Mouse (Mus musculus) intestine, postnatal 0 days (tissue): Measurements from ENCODE around the gene Nubpl. TPM values are rescaled to one million over a fixed set of nuclear protein-coding genes. Genes with fewer than 3 reads are reported as not detected.

ENCODE experiments used
- ATAC-seq: fragments of 200-750 bp; cut with Nextera tagmentation; 2 replicates; pipeline ENCODE4 v1.8.0; 2017; ENCODE audit warnings: mild to moderate bottlenecking, moderate TSS enrichment, moderate library complexity
- H3K27ac ChIP-seq: fragments of 300-500 bp; sonication (generic); 2 replicates; pipeline ENCODE4 v1.5.1; 2014; ENCODE audit warnings: mild to moderate bottlenecking, low read depth, low read length, moderate library complexity
- H3K27me3 ChIP-seq: fragments of 300-500 bp; sonication (generic); replicated peaks from 2 replicates; pipeline ENCODE4 v1.6.1; 2014; ENCODE audit warnings: low read length, mixed read lengths; ENCODE audit not compliant: control insufficient read depth, insufficient read depth
- H3K36me3 ChIP-seq: fragments of 300-500 bp; sonication (generic); 2 replicates; pipeline ENCODE4 v1.6.1; 2014; ENCODE audit warnings: mild to moderate bottlenecking, moderate library complexity; ENCODE audit not compliant: control insufficient read depth, insufficient read depth
- H3K4me1 ChIP-seq: fragments of 300-500 bp; sonication (generic); replicated peaks from 2 replicates; pipeline ENCODE4 v1.6.1; 2014; ENCODE audit warnings: antibody characterized with exemption, low read length, mixed read lengths; ENCODE audit not compliant: control insufficient read depth, insufficient read depth
- H3K4me2 ChIP-seq: fragments of 300-500 bp; sonication (generic); replicated peaks from 2 replicates; pipeline ENCODE4 v1.6.1; 2014; ENCODE audit warnings: low read depth, mild to moderate bottlenecking, moderate library complexity
- H3K4me3 ChIP-seq: fragments of 300-500 bp; sonication (generic); 2 replicates; pipeline ENCODE4 v1.5.1; 2014; ENCODE audit warnings: low read depth, low read length
- H3K9ac ChIP-seq: fragments of 300-500 bp; sonication (generic); 2 replicates; pipeline ENCODE4 v1.6.1; 2014; ENCODE audit warnings: mild to moderate bottlenecking, low read depth, low read length
- H3K9me3 ChIP-seq: fragments of 300-500 bp; sonication (generic); 2 replicates; pipeline ENCODE4 v1.6.1; 2016; ENCODE audit warnings: mixed run types; ENCODE audit not compliant: control insufficient read depth
- CTCF ChIP-seq: sonication (generic); IDR thresholded peaks from 2 replicates; pipeline ENCODE4 v1.5.1; 2016; ENCODE audit warnings: low read depth, mild to moderate bottlenecking, control low read depth, antibody characterized with exemption, moderate library complexity
- WGBS: fragments of 180-500 bp; shearing (Covaris S2); extraction: QIAGEN DNeasy Blood & Tissue Kit; methylation state at CpG from one replicate; pipeline ENCODE4 v1.1.7; 2014; 5-methylcytosine and 5-hydroxymethylcytosine counted together
- polyA plus RNA-seq: library from polyadenylated mRNA; unstranded; fragments of >200 nt; fragmentation: Nextera tagmentation; extraction: Ambion mirVana; gene quantifications from 2 replicates; pipeline ENCODE4 v1.2.1, GENCODE M21; 2015

The Nubpl gene
- polyA plus RNA-seq, 1 experiment from 2014 or later = 5.7 TPM

DNA sequence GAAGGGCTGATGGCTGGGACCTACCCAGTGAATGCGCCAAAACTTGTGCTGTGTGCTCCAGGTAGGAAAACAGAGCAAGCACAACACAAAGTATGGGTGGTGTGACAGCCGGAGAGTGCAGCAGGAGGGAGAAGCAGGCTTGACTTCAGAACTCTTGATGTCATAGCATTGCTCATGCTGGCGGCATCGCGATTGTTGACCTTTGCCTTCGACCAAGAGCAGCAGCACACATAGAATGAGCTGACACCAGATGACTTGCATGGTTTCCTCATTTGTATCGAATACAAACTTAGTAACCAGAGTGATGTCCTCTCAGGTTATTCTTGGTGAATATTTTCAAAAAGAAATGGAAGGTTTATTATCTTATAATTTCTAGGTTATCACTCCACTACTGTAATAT is 211.1 kb downstream of the Nubpl start:
- no peak overlapping the region for H3K4me2 ChIP-seq
- ATAC-seq = peak; percentile 56; the same call in 1 of the 2 replicates
- no peaks in the 10 kb centered on the region for H3K27me3 ChIP-seq
- H3K9me3 ChIP-seq = no peaks in the 10 kb centered on the region
- no peak overlapping the region for H3K27ac ChIP-seq
- no peak overlapping the region for H3K9ac ChIP-seq
- no peak overlapping the region for H3K4me3 ChIP-seq
- H3K4me1 ChIP-seq = no peaks in the 10 kb centered on the region
- WGBS = 82% methylated on average over 7 of the region's 7 CpGs
- no peak for TF ChIP-seq CTCF
- no peaks in the 10 kb centered on the region for H3K36me3 ChIP-seq

DNA sequence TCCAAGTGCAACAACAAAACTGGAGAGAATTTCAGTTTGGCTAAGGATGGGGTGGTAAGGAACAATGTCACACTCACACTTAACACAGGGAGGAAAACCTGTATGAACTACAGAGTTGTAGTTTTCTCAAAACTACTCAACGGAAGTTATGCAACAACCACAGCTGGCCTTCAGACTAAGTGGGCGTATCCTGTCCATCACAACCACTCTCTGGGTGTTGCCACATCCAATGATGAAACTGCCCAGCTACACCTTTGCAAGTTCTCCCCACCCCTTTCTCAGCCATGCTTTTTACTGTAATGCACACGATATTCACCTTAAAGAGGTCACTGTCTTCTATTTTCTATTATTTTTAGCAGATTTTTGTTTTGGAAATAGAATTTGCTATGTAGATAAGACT is 217.3 kb downstream of the Nubpl start:
- Histone ChIP-seq H3K27ac (no peak overlapping the region), H3K36me3 (no peaks in the 10 kb centered on the region), H3K9me3 (no peaks in the 10 kb centered on the region), H3K27me3 (no peaks in the 10 kb centered on the region), H3K4me3 (no peak overlapping the region), H3K4me2 (no peak overlapping the region), H3K4me1 (no peaks in the 10 kb centered on the region), H3K9ac (no peak overlapping the region)
- TF ChIP-seq CTCF = no peak
- no peak for ATAC-seq
- 78% methylated on average over 3 of the region's 3 CpGs for WGBS

DNA sequence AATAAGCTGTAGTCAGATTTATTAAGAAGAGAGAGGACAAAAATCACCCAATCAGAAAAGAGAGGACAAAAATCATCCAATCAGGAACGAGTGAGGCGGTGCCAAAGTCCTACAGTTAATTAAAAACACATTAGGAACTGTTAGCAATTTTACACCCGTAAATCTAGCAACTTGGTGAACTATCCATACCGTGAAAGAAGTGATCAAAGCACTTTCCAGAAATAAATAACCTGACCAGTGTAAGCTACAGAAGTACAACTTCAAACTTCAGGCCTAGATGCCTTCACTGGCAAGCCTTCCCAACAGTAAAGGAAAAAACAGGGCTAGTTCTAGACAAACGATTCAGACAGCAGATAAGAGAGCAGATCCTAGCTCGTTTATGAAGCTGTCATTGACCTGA is 220.1 kb downstream of the Nubpl start:
- 72% methylated on average over 6 of the region's 6 CpGs for WGBS
- no peak for TF ChIP-seq CTCF
- ATAC-seq = no peak

DNA sequence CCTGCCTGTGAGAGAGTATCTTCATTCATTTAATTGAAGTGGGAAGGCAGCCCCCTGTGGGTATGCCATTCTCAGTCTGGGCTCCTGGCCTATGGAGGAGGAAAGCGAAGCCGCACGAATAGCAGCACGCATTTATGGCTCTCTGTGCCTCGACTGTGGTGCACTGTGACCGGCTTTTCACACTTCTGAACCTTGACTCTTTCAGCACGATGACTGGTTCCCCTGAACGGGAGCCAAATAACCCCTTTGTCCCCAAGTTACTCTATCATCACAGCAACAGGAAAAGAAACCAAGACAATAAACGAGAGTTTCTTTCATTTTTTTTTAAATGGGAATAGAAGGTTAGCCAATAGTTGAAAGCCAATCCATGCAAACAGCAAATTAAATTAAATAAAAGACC is 220.9 kb downstream of the Nubpl start:
- Histone ChIP-seq H3K27me3 (no peaks in the 10 kb centered on the region), H3K4me2 (no peak overlapping the region), H3K9ac (no peak overlapping the region), H3K36me3 (no peaks in the 10 kb centered on the region), H3K9me3 (no peaks in the 10 kb centered on the region), H3K4me1 (no peaks in the 10 kb centered on the region), H3K27ac (no peak overlapping the region), H3K4me3 (no peak overlapping the region)
- ATAC-seq = no peak
- WGBS = 66% methylated on average over 9 of the region's 9 CpGs
- TF ChIP-seq CTCF = no peak

More for the DNA sequence above, 220.1 kb downstream of the Nubpl start:
- no peaks in the 10 kb centered on the region for H3K9me3 ChIP-seq
- no peaks in the 10 kb centered on the region for H3K4me1 ChIP-seq
- no peak overlapping the region for H3K4me2 ChIP-seq
- no peak overlapping the region for H3K27ac ChIP-seq
- H3K27me3 ChIP-seq = no peaks in the 10 kb centered on the region
- H3K9ac ChIP-seq = no peak overlapping the region
- H3K36me3 ChIP-seq = no peaks in the 10 kb centered on the region
- no peak overlapping the region for H3K4me3 ChIP-seq

DNA sequence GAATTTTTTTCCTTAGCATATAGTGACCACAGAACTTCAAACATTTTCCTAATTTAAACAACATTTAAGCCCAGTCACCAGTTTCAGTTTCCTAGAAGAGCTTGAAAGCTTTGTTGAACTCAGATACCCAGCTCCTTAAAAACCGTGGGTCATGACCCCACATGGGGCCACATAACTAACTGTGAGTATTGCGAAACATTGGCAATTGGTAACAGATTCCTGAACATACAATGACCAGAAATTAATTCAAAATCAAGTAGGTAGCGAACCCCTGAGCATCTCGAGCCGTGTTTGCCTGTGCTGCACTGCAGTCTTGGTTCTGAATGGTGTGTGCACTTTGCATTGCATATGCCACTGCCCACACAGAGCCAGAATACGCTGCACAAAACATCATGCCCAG is 221.6 kb downstream of the Nubpl start:
- TF ChIP-seq CTCF = no peak

DNA sequence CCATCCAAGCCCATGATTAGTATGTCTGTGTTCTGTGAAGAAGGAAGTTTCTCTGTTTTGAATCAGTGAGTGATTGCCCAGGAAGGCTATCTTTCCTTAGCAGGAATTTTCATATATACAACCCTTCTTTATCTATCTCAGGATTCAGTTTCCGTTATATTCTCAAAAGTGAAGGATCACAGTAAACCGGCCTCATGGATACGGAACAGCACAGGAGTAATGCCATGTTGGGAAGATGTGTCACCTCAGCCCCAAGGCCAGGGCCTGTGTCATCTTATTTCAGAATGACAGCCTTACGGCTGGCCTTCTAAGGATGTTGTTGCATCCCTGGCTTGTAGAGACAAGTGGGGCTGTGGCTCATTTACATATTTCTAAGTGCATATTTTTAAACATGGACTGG is 231.0 kb downstream of the Nubpl start:
- 90% methylated on average over 4 of the region's 4 CpGs for WGBS
- Histone ChIP-seq H3K9ac (no peak overlapping the region), H3K27me3 (no peaks in the 10 kb centered on the region), H3K4me1 (no peaks in the 10 kb centered on the region), H3K36me3 (no peaks in the 10 kb centered on the region), H3K27ac (no peak overlapping the region), H3K4me3 (no peak overlapping the region), H3K9me3 (no peaks in the 10 kb centered on the region), H3K4me2 (no peak overlapping the region)
- no peak for ATAC-seq
- TF ChIP-seq CTCF = no peak

More for the DNA sequence above, 221.6 kb downstream of the Nubpl start:
- Histone ChIP-seq H3K4me3 (no peak overlapping the region), H3K9me3 (no peaks in the 10 kb centered on the region), H3K9ac (no peak overlapping the region), H3K4me1 (no peaks in the 10 kb centered on the region), H3K36me3 (no peaks in the 10 kb centered on the region), H3K27ac (no peak overlapping the region), H3K4me2 (no peak overlapping the region), H3K27me3 (no peaks in the 10 kb centered on the region)
- WGBS = 83% methylated on average over 6 of the region's 6 CpGs
- ATAC-seq = no peak

DNA sequence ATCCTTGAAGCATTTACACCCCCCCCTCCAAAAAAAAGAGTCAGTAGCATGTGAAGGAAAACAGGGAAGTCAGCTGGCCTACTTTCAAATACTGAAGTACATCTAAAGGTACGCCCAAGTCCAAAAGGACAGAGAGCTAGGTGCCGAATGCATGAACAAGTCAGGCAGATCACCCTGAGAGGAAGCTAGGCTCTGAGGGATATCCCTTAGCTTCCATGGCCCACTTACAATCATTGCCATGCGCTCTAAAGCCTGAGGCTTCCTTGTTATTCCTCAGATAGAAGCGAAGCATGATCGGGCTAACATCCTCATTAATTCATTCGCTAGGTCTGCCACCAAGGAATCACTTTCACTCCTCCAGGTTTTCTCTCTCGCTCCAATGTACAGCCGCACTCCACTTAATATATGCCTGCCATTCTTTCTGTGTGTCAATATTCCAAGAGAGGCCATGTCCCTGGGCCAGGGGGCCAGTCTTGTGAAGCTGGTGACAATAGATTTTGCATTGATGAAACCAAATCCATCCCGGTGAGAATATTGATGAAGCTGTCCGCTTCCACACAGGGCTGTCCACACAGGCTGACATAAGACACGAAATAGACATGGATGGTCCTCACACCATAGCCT is 237.7 kb downstream of the Nubpl start:
- ATAC-seq = no peak
- H3K4me2 ChIP-seq = no peak overlapping the region
- no peaks in the 10 kb centered on the region for H3K27me3 ChIP-seq
- no peak for TF ChIP-seq CTCF
- no peaks in the 10 kb centered on the region for H3K36me3 ChIP-seq
- 93% methylated on average over 11 of the region's 11 CpGs for WGBS
- no peaks in the 10 kb centered on the region for H3K9me3 ChIP-seq
- H3K27ac ChIP-seq = no peak overlapping the region
- H3K4me1 ChIP-seq = no peaks in the 10 kb centered on the region
- H3K9ac ChIP-seq = no peak overlapping the region
- no peak overlapping the region for H3K4me3 ChIP-seq
